In the genomic region with DNA sequence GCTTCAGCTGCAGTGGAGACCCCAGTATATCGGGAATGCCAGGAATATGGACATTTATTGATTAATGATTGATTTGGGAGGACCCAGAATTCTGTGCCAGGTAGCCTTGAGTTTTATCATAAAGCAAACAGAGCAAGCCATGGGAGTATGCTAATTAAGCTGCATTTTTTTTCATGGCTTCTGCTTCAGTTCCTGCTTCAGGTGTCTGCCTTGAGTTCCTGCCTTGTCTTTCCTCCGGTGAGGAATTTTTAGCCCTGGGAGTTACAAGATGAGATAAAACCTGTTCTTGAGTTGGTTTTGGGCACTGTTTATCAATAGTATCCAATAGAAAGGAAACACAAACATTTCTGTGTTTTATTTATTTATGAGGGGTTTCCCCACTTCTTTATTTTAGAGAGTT, we compare ENCODE assay signal across 30 mouse cellular contexts.
"Had no signal": no experiment of that assay in that cellular context is flagged by ENCODE, and none has a peak within 500 bp of the region (broad histone marks: within the 10 kb centered on the region; RNA-seq: fewer than 3 reads in every experiment).

No protein-coding gene starts in this region.

- H3K9ac ChIP-seq: heart, embryonic 12.5 days; heart, embryonic 13.5 days; heart, embryonic 15.5 days; hindbrain, embryonic 12.5 days; hindbrain, embryonic 13.5 days; hindbrain, embryonic 14.5 days; hindbrain, embryonic 15.5 days; intestine, embryonic 15.5 days; kidney, embryonic 15.5 days had no signal

- H3K9me3 ChIP-seq: heart, embryonic 10.5 days; heart, embryonic 12.5 days; heart, embryonic 13.5 days; heart, embryonic 15.5 days; hindbrain, embryonic 10.5 days; hindbrain, embryonic 12.5 days; hindbrain, embryonic 13.5 days; hindbrain, embryonic 15.5 days; intestine, embryonic 15.5 days; kidney, embryonic 15.5 days had no signal

- H3K36me3 ChIP-seq: heart, embryonic 15.5 days; hindbrain, embryonic 15.5 days; intestine, embryonic 15.5 days had no signal

- DNase-seq: heart, postnatal 10 days; heart, postnatal 14 days; heart, postnatal 36 days; heart, postnatal 4 days; kidney, adult 11 months; kidney, adult 18-20 months; kidney, adult 2 months; kidney, adult 8-10 months; kidney, adult 9 months; kidney, postnatal 10 days; kidney, postnatal 14 days; kidney, postnatal 25 days; kidney, postnatal 36 days; kidney, postnatal 4 days; layer of hippocampus, postnatal 36 days had no signal

- H3K27ac ChIP-seq: heart, embryonic 10.5 days; heart, embryonic 13.5 days; heart, embryonic 15.5 days; hindbrain, embryonic 10.5 days; hindbrain, embryonic 12.5 days; hindbrain, embryonic 13.5 days; hindbrain, embryonic 14.5 days; hindbrain, embryonic 15.5 days; hindbrain, postnatal 0 days; intestine, embryonic 15.5 days; kidney, embryonic 15.5 days; kidney, postnatal 0 days; layer of hippocampus, adult 2 months had no signal

- H3K4me3 ChIP-seq: heart, embryonic 10.5 days; heart, embryonic 12.5 days; heart, embryonic 13.5 days; heart, embryonic 15.5 days; hindbrain, embryonic 10.5 days; hindbrain, embryonic 12.5 days; hindbrain, embryonic 13.5 days; hindbrain, embryonic 15.5 days; intestine, embryonic 15.5 days; kidney, embryonic 15.5 days; layer of hippocampus, adult 2 months had no signal

- H3K4me1 ChIP-seq: heart, embryonic 10.5 days; heart, embryonic 15.5 days; hindbrain, embryonic 10.5 days; hindbrain, embryonic 12.5 days; hindbrain, embryonic 13.5 days; hindbrain, embryonic 15.5 days; intestine, embryonic 15.5 days; kidney, embryonic 15.5 days had no signal

- H3K4me2 ChIP-seq: heart, embryonic 11.5 days; heart, embryonic 12.5 days; heart, embryonic 13.5 days; heart, embryonic 15.5 days; hindbrain, embryonic 12.5 days; hindbrain, embryonic 13.5 days; hindbrain, embryonic 14.5 days; hindbrain, embryonic 15.5 days; intestine, embryonic 15.5 days; kidney, embryonic 15.5 days had no signal

- H3K27me3 ChIP-seq: heart, embryonic 12.5 days; heart, embryonic 13.5 days; heart, embryonic 15.5 days; hindbrain, embryonic 12.5 days; hindbrain, embryonic 13.5 days; hindbrain, embryonic 15.5 days; intestine, embryonic 15.5 days; kidney, embryonic 15.5 days had no signal
